Mouse (Mus musculus) kidney, postnatal 0 days (tissue): ENCODE measurements at regions not wholly inside any gene's neighbourhood (a gene's known extent, or its start where the extent isn't known, plus 50 kb on each side); places are given as distances from the start of the nearest gene placed in this dataset.

Experiments used
- ATAC-seq: fragments of 200-750 bp; cut with Nextera tagmentation; replicated peaks from 2 replicates; pipeline ENCODE4 v1.8.0; 2017; ENCODE audit warnings: low read depth, moderate number of reproducible peaks, moderate TSS enrichment, moderate library complexity; ENCODE audit not compliant: low FRiP score
- DNase-seq: peaks from one replicate; pipeline ENCODE4 v3.0.0-alpha.2; 2016; ENCODE audit warnings: low spot score
- H3K27ac ChIP-seq: fragments of 300-500 bp; sonication (generic); 2 replicates; pipeline ENCODE4 v1.5.1; 2014; ENCODE audit warnings: mild to moderate bottlenecking
- H3K27me3 ChIP-seq: fragments of 300-500 bp; sonication (generic); 2 replicates; pipeline ENCODE4 v1.6.1; 2014; ENCODE audit warnings: low read length, mixed read lengths; ENCODE audit not compliant: insufficient read depth
- H3K36me3 ChIP-seq: fragments of 300-500 bp; sonication (generic); 2 replicates; pipeline ENCODE4 v1.6.1; 2014; ENCODE audit warnings: low read length, mixed read lengths; ENCODE audit not compliant: insufficient read depth
- H3K4me1 ChIP-seq: fragments of 300-500 bp; sonication (generic); replicated peaks from 2 replicates; pipeline ENCODE4 v1.6.1; 2014; ENCODE audit warnings: antibody characterized with exemption, low read length, mixed read lengths; ENCODE audit not compliant: insufficient read depth
- H3K4me2 ChIP-seq: fragments of 300-500 bp; sonication (generic); 2 replicates; pipeline ENCODE4 v1.6.1; 2014; ENCODE audit warnings: mild to moderate bottlenecking, low read length, moderate library complexity, mixed read lengths
- H3K4me3 ChIP-seq: fragments of 300-500 bp; sonication (generic); replicated peaks from 2 replicates; pipeline ENCODE4 v1.5.1; 2014; ENCODE audit warnings: low read depth, low read length
- H3K9ac ChIP-seq: fragments of 300-500 bp; sonication (generic); 2 replicates; pipeline ENCODE4 v1.6.1; 2014; ENCODE audit warnings: low read depth, low read length
- H3K9me3 ChIP-seq: fragments of 300-500 bp; sonication (generic); replicated peaks from 2 replicates; pipeline ENCODE4 v1.6.1; 2016; ENCODE audit warnings: low read length, inconsistent platforms, mixed read lengths
- CTCF ChIP-seq: IDR thresholded peaks from 2 replicates; pipeline ENCODE4 v1.5.1; 2016; ENCODE audit warnings: antibody characterized with exemption, low read depth, mild to moderate bottlenecking, moderate library complexity
- WGBS: fragments of 180-500 bp; shearing (Covaris S2); extraction: QIAGEN DNeasy Blood & Tissue Kit; methylation state at CpG from one replicate; pipeline ENCODE4 v1.1.7; 2014; 5-methylcytosine and 5-hydroxymethylcytosine counted together

GRCm38 (mm10) chr17:82957409-82957808, 257.7 kb upstream of the Pkdcc start:
- no peak overlapping the region for H3K4me2 ChIP-seq
- no peaks in the 10 kb centered on the region for H3K9me3 ChIP-seq
- WGBS, result 29% methylated on average over 4 of the region's 4 CpGs
- H3K27ac ChIP-seq, result no peak overlapping the region
- ATAC-seq, result no peak
- no peaks in the 10 kb centered on the region for H3K4me1 ChIP-seq
- no peak overlapping the region for H3K4me3 ChIP-seq
- DNase-seq, result peak; percentile 84
- no peak overlapping the region for H3K9ac ChIP-seq
- no peaks in the 10 kb centered on the region for H3K36me3 ChIP-seq
- peak; percentile 85 for TF ChIP-seq CTCF
- no peaks in the 10 kb centered on the region for H3K27me3 ChIP-seq

- Histone ChIP-seq H3K9me3 (no peaks in the 10 kb centered on the region), H3K4me3 (no peak overlapping the region), H3K4me2 (no peak overlapping the region), H3K27me3 (no peaks in the 10 kb centered on the region), H3K36me3 (no peaks in the 10 kb centered on the region), H3K4me1 (no peaks in the 10 kb centered on the region), H3K27ac (no peak overlapping the region), H3K9ac (no peak overlapping the region)
- no peak for TF ChIP-seq CTCF
- no peak for ATAC-seq
- DNase-seq, result no peak
- WGBS, result 65% methylated on average over 3 of the region's 3 CpGs
These were observed 251.7 kb upstream of the Pkdcc start for GRCm38 (mm10) chr17:82963374-82963773.

GRCm38 (mm10) chr17:82999710-83000109, 215.4 kb upstream of the Pkdcc start:
- no peaks in the 10 kb centered on the region for H3K9me3 ChIP-seq
- DNase-seq (peak; percentile 15), ATAC-seq (peak; percentile 73; the same call in 1 of the 2 replicates)
- H3K27me3 ChIP-seq, result no peaks in the 10 kb centered on the region
- TF ChIP-seq CTCF, result no peak
- H3K4me2 ChIP-seq, result peak overlapping the region; percentile 21; the same call in 1 of the 2 replicates
- H3K27ac ChIP-seq, result no peak overlapping the region
- no peaks in the 10 kb centered on the region for H3K36me3 ChIP-seq
- H3K4me3 ChIP-seq, result no peak overlapping the region
- H3K9ac ChIP-seq, result no peak overlapping the region
- 44% methylated on average over 10 of the region's 10 CpGs for WGBS
- no peaks in the 10 kb centered on the region for H3K4me1 ChIP-seq

GRCm38 (mm10) chr17:83000411-83000810, 214.7 kb upstream of the Pkdcc start:
- H3K27me3 ChIP-seq, result no peaks in the 10 kb centered on the region
- H3K4me2 ChIP-seq, result no peak overlapping the region
- H3K36me3 ChIP-seq, result no peaks in the 10 kb centered on the region
- H3K9me3 ChIP-seq, result no peaks in the 10 kb centered on the region
- 44% methylated on average over 8 of the region's 8 CpGs for WGBS
- DNase-seq (no peak), ATAC-seq (peak; percentile 60; the same call in 1 of the 2 replicates)
- no peak for TF ChIP-seq CTCF
- no peak overlapping the region for H3K27ac ChIP-seq
- no peak overlapping the region for H3K9ac ChIP-seq
- no peaks in the 10 kb centered on the region for H3K4me1 ChIP-seq
- no peak overlapping the region for H3K4me3 ChIP-seq

GRCm38 (mm10) chr17:83001567-83001966, 213.5 kb upstream of the Pkdcc start:
- peak; percentile 80 for TF ChIP-seq CTCF

GRCm38 (mm10) chr17:83010845-83011244, 204.2 kb upstream of the Pkdcc start:
- no peak for TF ChIP-seq CTCF
- Histone ChIP-seq H3K27me3 (no peaks in the 10 kb centered on the region), H3K36me3 (no peaks in the 10 kb centered on the region), H3K9me3 (no peaks in the 10 kb centered on the region), H3K4me2 (no peak overlapping the region), H3K27ac (no peak overlapping the region), H3K9ac (no peak overlapping the region), H3K4me1 (no peaks in the 10 kb centered on the region), H3K4me3 (no peak overlapping the region)
- WGBS, result 85% methylated on average over 1 of the region's 1 CpGs
- DNase-seq (peak; percentile 65), ATAC-seq (no peak)

More at GRCm38 (mm10) chr17:83001567-83001966, 213.5 kb upstream of the Pkdcc start:
- H3K4me3 ChIP-seq, result no peak overlapping the region
- DNase-seq (peak; percentile 84), ATAC-seq (no peak)
- no peaks in the 10 kb centered on the region for H3K9me3 ChIP-seq
- H3K36me3 ChIP-seq, result no peaks in the 10 kb centered on the region
- 7% methylated on average over 2 of the region's 2 CpGs for WGBS
- no peak overlapping the region for H3K9ac ChIP-seq
- no peaks in the 10 kb centered on the region for H3K4me1 ChIP-seq
- H3K27me3 ChIP-seq, result no peaks in the 10 kb centered on the region
- H3K4me2 ChIP-seq, result no peak overlapping the region
- no peak overlapping the region for H3K27ac ChIP-seq

GRCm38 (mm10) chr17:83015656-83016055, 199.4 kb upstream of the Pkdcc start:
- H3K4me3 ChIP-seq, result no peak overlapping the region
- H3K36me3 ChIP-seq, result no peaks in the 10 kb centered on the region
- no peak overlapping the region for H3K27ac ChIP-seq
- H3K4me1 ChIP-seq, result no peaks in the 10 kb centered on the region
- 46% methylated on average over 2 of the region's 2 CpGs for WGBS
- no peak for DNase-seq
- no peaks in the 10 kb centered on the region for H3K9me3 ChIP-seq
- no peak for TF ChIP-seq CTCF
- H3K4me2 ChIP-seq, result no peak overlapping the region
- ATAC-seq, result no peak
- H3K9ac ChIP-seq, result no peak overlapping the region
- no peaks in the 10 kb centered on the region for H3K27me3 ChIP-seq
